Mouse (Mus musculus): ENCODE results near the gene Rab5c.
A peak's percentile ranks its signal among the peaks of the same experiment; 100 is the strongest.

The Rab5c gene

DNA sequence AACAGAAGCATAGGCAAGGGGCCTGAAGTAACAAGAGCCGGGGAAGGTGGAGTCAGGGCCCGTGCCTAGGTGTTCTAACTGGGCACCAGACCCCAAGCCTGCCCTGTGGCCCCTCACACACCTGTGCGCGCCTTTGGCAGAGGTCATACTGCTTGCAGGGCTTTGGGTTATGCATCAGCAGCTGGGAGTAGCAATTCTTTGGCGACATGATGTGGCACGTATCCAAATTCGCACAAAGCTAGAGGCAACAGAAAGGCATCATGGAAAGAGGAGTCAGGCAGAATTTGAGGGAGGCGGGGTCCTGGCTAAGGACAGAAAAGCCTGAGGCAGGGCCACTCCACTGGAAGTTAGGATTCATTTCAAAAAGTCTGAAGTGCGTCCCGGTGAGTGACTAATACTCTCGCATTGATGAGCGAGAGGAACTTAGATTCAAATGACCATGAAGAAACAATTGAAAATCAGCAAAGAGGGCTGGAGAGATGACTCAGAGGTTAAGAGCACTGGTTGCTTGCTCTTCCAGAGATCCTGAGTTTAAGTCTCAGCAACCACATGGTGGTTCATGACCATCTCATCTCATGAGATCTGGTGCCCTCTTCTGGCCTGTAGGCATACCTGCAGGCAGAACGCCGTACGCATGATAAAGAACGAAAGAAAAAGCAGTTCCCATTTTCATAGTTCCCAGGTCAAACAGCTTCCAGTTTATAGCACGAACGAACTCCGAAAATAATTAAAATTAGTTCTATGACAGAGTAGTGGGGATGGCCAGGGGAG, 35.7 kb downstream of the Rab5c start:
- peak; percentile 59 to 64 for DNase-seq (ENCODE audit: low read depth in 1 of 2, low spot score in 2 of 2)

DNA sequence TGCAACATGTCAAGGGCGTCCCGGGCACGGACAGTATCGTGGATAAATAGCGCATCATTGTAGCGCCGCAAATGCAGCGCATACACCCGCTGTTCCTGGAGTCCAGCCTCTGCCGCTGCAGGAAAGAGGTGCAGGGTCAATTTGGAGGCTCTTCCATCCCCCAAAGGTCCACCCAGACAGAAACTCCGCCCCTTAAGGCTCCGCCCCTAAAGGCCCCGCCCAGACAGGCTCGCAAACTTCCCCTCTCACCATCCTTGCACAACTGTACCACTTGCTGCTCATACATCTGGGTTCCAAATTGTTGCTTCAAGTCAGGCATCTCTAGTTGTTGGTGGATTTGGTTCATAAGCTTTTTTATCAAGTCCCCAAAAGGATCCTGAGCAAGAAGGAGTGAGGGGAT, 36.7 kb downstream of the Rab5c start:
- peak; percentile 69 to 84 for DNase-seq (ENCODE audit: low read depth in 1 of 2, low spot score in 2 of 2)

DNA sequence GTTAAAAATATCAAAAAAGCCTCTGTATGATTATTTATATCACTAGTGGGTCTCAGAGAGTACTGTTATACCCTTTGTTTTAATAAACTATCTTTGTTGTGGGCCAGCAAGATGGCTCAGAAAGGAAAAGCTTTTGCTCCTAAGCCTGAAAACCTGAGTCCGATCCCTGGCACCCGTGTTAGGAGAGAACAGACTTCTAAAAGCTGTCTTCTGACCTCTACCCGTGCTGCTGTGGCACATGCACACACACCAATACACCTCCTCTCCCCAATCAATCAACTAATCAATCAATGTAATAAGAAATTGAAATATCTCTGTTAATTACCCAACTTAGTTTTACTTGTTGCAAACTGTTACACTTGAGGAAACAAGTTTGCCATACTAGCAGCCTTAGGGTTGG, 37.3 kb downstream of the Rab5c start:
- no peak for DNase-seq (ENCODE audit: low read depth in 1 of 2, low spot score in 2 of 2)

DNA sequence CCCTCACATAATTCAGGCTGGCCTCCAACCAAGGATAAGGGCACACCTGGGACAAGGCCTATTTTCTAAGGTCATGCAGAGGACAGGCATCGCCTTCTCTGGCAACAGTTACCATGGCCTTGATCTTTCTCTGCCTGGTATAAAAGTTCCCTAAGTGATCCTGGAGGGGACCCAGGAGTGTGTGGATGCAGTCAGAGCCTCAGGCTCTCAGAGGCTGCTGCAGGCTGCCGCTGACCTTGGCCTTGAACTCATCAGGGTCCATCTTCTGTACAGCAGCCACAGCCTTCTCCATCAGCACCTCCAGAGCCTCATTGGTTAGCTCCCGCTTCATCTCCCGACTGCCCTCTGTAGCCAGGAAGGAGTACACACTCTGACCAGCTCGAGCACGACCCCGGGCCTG, 40.1 kb downstream of the Rab5c start:
- DNase-seq (ENCODE audit: low read depth in 1 of 2, low spot score in 2 of 2): no peak

DNA sequence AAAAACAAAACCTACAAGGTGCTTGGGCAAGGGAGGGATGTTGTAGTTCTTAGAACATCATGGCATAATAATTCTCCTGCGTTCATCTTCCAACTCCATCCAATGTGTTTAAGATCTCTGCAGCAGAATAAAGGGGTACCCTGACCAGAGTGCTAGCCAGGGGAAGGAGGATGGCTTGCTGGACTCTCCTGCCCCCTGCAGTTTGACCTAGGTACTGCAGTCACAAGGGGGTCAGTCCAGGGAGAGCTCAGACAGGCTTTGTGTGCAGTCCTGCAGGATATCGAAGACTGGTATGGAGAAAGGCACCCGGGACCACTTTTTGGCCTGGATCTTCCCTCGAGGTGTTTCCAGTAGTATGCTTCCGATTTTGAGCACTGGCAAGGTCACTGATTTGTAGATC, 43.1 kb downstream of the Rab5c start:
- peak in 1 of 2 experiments; percentile 66 for DNase-seq (ENCODE audit: low read depth in 1 of 2, low spot score in 2 of 2)

DNA sequence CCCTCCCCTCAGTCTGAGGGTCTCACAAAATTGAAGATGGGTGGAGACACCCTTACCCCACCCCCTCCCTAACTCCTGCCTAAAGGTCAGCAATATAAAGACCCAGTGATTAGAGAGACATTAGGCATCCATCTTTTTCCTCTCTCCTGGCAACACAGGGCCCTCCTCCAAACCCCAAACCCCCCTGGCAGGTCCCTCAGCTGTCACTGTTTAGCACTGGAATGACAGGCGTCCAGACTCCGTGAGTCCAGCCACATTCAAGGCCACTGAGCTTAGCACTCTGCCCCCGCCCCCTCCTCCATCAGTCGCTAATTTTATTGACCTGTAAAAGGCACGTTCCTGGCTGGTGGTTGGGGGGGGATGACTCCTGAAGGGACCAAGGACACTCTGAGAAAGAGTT, 44.9 kb downstream of the Rab5c start:
- no peak for DNase-seq (ENCODE audit: low read depth in 1 of 2, low spot score in 2 of 2)

DNA sequence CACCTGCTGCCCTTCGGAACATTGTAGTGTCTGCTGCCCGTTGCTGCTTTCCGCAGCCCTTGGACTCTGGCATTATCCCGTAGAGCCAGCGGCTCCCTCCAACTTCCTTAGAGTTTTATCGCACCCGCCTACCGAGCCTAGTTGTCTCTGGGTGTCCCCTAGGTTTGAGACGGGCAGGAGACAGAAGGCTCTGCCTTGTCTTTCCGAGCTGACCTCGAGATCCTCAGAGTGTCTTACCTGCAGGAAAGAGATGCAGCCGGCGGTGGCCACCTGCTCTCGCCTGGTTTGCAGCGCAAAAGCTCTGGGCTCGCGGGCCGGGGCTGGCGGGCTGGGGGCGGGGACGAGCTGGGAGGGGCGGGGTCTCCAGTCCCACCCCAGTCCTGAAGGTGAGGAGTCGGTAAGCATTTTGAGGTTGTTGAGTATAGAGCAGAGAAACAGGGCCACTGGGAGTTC, 45.8 kb downstream of the Rab5c start, which contains the start of gene Zfp385c:
TSS of gene Zfp385c (minus strand) at position 292 of the 453 bp plus-strand sequence.
- DNase-seq (ENCODE audit: low read depth in 1 of 2, low spot score in 2 of 2): no peak

DNA sequence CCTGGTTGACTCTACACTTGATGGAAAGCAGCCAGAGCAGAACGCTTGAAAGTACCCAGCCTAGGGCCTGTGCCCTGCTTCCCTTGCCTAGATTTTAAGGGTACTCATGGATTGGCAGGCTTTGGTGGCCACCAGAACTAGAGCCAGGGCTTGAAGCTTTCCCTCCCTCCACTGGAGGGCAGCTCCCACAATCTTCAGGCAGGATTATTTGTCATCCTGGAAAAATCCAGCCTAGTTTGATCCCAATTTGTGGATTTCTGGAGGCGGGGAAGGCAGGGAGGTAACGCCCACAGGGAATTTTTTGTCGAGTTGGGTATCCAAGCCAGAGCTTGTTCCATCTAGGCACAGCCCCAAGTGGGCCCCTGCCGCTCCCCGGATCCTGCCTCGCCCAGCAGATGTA, 47.6 kb downstream of the Rab5c start:
- no peak for DNase-seq (ENCODE audit: low read depth in 1 of 2, low spot score in 2 of 2)

DNA sequence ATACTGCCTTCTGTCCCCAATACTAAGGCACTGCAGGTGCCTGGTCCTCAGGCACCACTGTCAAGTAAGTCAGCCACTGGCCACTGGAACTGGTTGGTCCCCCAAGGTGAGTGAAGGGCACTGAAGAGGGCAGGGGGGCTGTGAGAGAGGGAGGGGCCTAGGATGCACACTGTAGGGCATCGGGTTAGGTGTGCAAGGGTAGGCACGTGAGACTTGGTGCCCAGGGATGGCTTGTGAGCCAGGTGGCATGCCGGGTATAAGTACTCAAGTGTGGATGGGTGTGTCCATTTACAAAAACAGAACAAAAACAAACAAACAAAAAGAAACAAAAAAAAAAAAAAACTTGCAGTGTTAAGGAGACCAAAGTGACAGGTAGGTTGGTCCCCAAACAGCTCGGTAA, 49.6 kb downstream of the Rab5c start:
- no peak for DNase-seq (ENCODE audit: low read depth in 1 of 2, low spot score in 2 of 2)

DNA sequence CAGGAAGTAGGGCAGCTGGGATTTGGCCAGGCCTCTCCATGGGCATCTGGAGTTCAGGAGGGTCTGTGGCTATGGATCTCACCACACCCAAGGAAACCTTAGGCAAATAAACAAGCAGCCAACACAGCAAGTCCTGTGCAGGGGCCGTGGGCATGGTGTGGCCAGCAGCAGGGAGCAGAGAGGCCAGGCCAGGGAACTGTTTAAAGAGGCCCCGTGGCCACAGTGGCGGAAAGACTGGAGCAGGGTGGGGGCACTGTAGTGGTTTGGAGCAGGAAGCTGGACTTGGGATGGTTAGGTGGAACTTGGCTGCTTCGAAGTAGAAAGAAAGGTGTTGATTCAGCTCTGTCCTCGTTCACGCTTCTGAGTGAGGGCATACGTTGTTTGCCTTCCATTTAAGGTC, 50.8 kb downstream of the Rab5c start:
- DNase-seq (ENCODE audit: low read depth in 1 of 2, low spot score in 2 of 2): no peak

DNA sequence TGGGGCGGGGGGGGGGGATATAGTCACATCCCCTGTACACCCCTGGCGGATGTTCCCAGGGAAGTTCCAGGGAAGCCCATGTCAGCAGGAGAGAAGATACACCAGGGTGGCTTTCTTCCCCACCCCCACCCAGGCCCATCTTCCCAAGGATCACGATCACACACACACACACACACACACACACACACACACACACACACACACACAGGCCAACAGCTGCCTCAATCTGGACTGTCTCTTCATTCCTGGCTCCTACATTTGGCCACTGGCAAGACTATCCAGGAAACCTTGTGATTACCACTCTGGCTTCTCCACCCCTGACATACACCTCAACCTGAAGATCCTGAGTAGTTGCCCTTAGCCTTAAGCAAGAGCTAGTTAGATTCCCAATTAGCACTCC, 52.6 kb downstream of the Rab5c start:
- no peak for DNase-seq (ENCODE audit: low read depth in 1 of 2, low spot score in 2 of 2)

DNA sequence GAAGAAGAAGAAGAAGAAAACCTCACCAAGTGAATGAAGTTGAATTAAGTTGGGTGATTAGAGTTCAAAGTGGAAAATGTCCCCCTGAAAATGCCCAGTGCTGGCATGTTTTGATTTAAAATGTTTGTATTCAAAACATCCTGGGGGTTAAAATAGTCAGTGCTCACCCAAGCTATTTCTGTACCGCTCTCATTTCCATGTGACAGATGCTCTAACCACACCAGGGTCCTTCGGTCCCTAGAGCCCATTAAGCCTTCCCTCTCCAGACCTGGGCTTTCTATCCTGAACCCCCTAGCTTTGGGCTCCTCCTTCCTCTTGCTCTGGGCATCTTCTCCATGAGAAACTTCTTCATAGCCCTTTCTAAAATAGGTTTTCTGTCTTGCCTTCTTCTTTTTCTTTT, 53.9 kb downstream of the Rab5c start:
- DNase-seq (ENCODE audit: low read depth in 1 of 2, low spot score in 2 of 2): no peak

DNA sequence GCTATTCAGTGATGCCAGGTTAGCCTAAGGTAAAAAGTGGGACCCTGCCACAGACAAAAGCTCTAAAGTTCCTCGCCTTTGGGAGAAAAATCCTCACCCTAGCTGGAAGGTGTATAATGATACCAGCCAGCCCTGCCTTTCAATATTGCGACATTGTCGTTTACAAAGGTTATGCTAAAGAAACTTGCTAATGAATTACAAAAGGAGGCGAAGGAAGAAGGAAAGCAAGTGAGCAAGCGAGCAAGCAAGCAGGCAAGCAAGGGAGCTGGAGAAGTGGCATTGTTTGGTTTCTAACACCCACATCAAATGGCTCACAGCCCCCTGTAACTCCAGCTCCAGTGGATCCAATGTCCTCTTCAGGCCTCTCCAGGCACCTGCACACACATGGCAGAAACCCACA, 55.5 kb downstream of the Rab5c start:
- DNase-seq (ENCODE audit: low read depth in 1 of 2, low spot score in 2 of 2): no peak

DNA sequence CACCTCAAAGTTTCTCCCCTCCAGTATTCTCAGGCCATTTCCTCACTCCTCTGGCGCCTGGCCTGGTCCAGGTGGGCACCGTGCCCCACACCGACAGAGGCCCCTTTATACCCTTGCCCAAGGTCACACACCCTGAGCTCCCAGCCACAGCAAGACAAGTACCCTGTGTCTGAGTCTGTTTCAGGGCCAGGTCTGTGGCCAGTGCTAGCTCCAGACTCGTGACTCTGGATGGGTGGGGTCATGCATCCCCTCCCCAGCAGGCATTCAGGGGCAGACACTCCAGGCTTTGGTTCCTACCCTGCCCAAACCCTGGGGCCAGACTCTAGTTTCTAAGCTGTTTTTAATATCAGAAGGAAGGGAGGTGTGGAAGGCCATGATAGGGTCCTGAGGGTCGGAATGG, 56.2 kb downstream of the Rab5c start:
- DNase-seq (ENCODE audit: low read depth in 1 of 2, low spot score in 2 of 2): no peak

DNA sequence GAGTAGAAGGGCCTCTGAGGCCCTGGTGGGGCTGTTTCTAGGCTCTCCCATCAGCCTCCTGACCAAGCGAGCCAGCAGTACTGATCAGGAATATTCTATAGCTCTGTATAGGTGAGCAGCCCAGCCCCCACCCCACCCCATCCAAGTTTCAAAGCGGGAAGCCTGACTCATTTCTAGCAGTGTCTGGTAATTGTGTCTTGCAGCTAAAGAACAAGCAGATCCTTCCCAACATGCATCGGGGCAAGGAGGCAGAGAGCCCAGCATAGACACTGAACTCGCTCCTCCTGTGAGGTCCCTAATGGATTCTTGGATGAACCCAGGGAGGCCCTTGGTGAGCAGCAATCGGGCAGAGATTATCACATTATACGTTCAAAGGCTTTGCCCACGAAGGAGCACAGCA, 60.2 kb downstream of the Rab5c start:
- no peak for DNase-seq (ENCODE audit: low read depth in 1 of 2, low spot score in 2 of 2)

DNA sequence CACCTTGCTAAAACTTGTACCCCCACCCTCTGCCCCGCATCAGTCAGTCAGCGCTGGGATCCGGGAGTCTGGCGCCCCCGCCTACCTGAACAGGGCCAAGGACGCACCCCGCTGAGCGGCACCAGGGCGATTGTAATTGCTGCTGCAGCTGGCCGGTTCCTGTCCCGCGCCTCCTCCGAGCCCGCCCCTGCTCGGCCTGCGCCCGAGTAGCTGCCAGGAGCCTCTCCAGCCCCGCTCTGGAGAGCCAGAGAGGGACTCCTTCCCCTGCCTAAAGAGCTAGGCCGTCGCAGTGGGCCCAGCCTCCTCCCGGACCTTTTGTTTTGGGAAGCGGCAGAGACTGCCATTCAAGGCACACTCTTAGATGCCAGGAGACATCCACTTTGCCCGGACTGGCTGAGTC, 64.8 kb downstream of the Rab5c start:
- DNase-seq (ENCODE audit: low read depth in 1 of 2, low spot score in 2 of 2): no peak

DNA sequence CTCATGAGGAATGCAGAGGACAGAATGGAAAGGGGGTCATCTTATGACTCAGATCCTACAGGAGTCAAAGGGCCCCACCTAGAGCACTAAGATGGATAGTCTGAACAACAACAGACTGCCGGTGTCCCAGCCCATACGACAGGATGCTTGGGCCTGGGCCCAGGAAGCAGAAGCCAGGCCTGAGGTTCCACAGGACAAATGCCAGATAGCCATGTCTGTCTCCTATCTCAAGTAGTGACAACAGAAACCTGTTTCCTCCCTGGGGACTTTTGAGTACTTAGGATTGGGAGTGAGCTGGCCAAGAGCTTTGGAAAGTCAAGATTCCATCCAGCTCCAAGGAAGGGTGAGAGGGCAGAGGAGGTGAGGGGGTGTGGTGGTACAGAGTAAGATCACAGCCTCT, 66.1 kb downstream of the Rab5c start:
- no peak for DNase-seq (ENCODE audit: low read depth in 1 of 2, low spot score in 2 of 2)

DNA sequence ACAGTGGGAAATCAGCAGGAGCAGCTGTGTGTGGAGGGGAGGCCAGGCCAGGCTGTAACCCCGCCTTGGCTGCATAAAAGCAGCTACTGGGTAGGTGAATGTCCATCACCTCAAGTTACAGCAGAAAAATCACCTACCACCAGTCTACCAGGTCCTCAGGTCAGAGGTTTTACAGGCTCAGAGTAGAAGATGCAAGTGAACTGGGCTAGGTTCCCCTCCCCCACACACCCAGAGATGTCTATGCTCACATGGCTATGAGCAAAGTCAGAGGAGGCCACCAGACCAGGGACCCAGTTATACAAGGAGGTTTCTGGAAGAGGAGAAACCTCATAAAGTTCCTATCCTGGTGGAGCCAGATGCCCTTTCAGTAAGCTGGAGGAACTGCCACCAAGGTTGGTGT, 67.0 kb downstream of the Rab5c start:
- DNase-seq (ENCODE audit: low read depth in 1 of 2, low spot score in 2 of 2): no peak

Data from monocyte, adult 2 months (primary cell).